Mouse (Mus musculus) testis, adult 2 months (tissue): Measurements from ENCODE around the gene Map3k20.

ENCODE experiments used
- CTCF ChIP-seq: fragments of 200-500 bp; IDR thresholded peaks from 2 replicates; pipeline ENCODE4 v1.5.1; 2012; ENCODE audit warnings: low read depth, mild to moderate bottlenecking, inconsistent platforms, low read length, moderate library complexity; ENCODE audit not compliant: control insufficient read depth, insufficient read depth, insufficient replicate concordance
- POLR2A ChIP-seq: fragments of 200-500 bp; IDR thresholded peaks from 2 replicates; pipeline ENCODE4 v1.6.1; 2012; ENCODE audit warnings: low read depth, mild to moderate bottlenecking, inconsistent platforms, low read length, moderate library complexity; ENCODE audit not compliant: control insufficient read depth

GRCm38 (mm10) chr2:72383321-72383720, 97.9 kb downstream of the Map3k20 start:
- TF ChIP-seq CTCF (no peak), POLR2A (no peak)
